Mouse (Mus musculus) natural killer cell, adult 2 months (primary cell): ENCODE measurements around the gene Tmem185b.

Experiments used
- DNase-seq, 2 experiments: peaks; one replicate each; pipeline ENCODE4 v3.0.0; 2022; ENCODE audit warnings: low spot score in 2 of 2

The Tmem185b gene

GRCm38 (mm10) chr1:119503181-119503580, 22.8 kb upstream of the Tmem185b start:
- no peak for DNase-seq

GRCm38 (mm10) chr1:119503808-119504207, 22.2 kb upstream of the Tmem185b start:
- no peak for DNase-seq

GRCm38 (mm10) chr1:119504260-119505062, 21.5 kb upstream of the Tmem185b start, which contains the start of gene Ralb:
TSS of gene Ralb (minus strand) at chr1:119504794.
- peak; percentile 84 to 85 for DNase-seq

GRCm38 (mm10) chr1:119505951-119506350, 20.0 kb upstream of the Tmem185b start:
- no peak for DNase-seq

- no peak for DNase-seq
Measured at GRCm38 (mm10) chr1:119508548-119508947, 17.4 kb upstream of the Tmem185b start.

GRCm38 (mm10) chr1:119509474-119509873, 16.5 kb upstream of the Tmem185b start:
- no peak for DNase-seq

- DNase-seq, result no peak
Measured at GRCm38 (mm10) chr1:119510409-119510808, 15.6 kb upstream of the Tmem185b start.

GRCm38 (mm10) chr1:119510857-119511256, 15.1 kb upstream of the Tmem185b start:
- DNase-seq, result no peak

GRCm38 (mm10) chr1:119518060-119518459, 7.9 kb upstream of the Tmem185b start:
- no peak for DNase-seq

- no peak for DNase-seq
Measured at GRCm38 (mm10) chr1:119518786-119519185, 7.2 kb upstream of the Tmem185b start.

GRCm38 (mm10) chr1:119519286-119519685, 6.7 kb upstream of the Tmem185b start:
- DNase-seq, result no peak

GRCm38 (mm10) chr1:119521029-119521428, 4.9 kb upstream of the Tmem185b start:
- DNase-seq, result no peak

GRCm38 (mm10) chr1:119521681-119522080, 4.3 kb upstream of the Tmem185b start:
- no peak for DNase-seq

- DNase-seq, result no peak
Measured at GRCm38 (mm10) chr1:119522726-119523125, 3.2 kb upstream of the Tmem185b start.

GRCm38 (mm10) chr1:119523369-119523768, 2.6 kb upstream of the Tmem185b start:
- DNase-seq, result no peak

- no peak for DNase-seq
Measured at GRCm38 (mm10) chr1:119523826-119524225, 2.1 kb upstream of the Tmem185b start.

- DNase-seq, result no peak
Measured at GRCm38 (mm10) chr1:119525004-119525444, 936 bp upstream of the Tmem185b start.

GRCm38 (mm10) chr1:119530941-119531340, 5.0 kb downstream of the Tmem185b start:
- no peak for DNase-seq

GRCm38 (mm10) chr1:119532165-119532564, 6.2 kb downstream of the Tmem185b start:
- DNase-seq, result no peak

GRCm38 (mm10) chr1:119533093-119533805, 7.3 kb downstream of the Tmem185b start:
- DNase-seq, result no peak

- no peak for DNase-seq
Measured at GRCm38 (mm10) chr1:119534341-119534740, 8.4 kb downstream of the Tmem185b start.

GRCm38 (mm10) chr1:119536122-119536521, 10.2 kb downstream of the Tmem185b start:
- no peak for DNase-seq

GRCm38 (mm10) chr1:119537651-119538050, 11.7 kb downstream of the Tmem185b start:
- DNase-seq, result no peak
